Mouse (Mus musculus) embryonic facial prominence, embryonic 15.5 days (tissue): ENCODE measurements around the gene Dll1. TPM values are rescaled to one million over a fixed set of nuclear protein-coding genes. Genes with fewer than 3 reads are reported as not detected.

Source experiments
- ATAC-seq: fragments of 200-750 bp; cut with Nextera tagmentation; 2 replicates; pipeline ENCODE4 v1.8.0; 2017; ENCODE audit warnings: low read depth, moderate TSS enrichment; ENCODE audit not compliant: insufficient number of reproducible peaks, low FRiP score, low TSS enrichment
- H3K27ac ChIP-seq: fragments of 300-500 bp; sonication (generic); replicated peaks from 2 replicates; pipeline ENCODE4 v1.5.1; 2015; ENCODE audit warnings: mild to moderate bottlenecking, inconsistent platforms
- H3K27me3 ChIP-seq: fragments of 300-500 bp; sonication (generic); 2 replicates; pipeline ENCODE4 v1.6.1; 2015; ENCODE audit warnings: inconsistent platforms
- H3K36me3 ChIP-seq: fragments of 300-500 bp; sonication (generic); 2 replicates; pipeline ENCODE4 v1.6.1; 2015; ENCODE audit warnings: mild to moderate bottlenecking, inconsistent platforms
- H3K4me1 ChIP-seq: fragments of 300-500 bp; sonication (generic); 2 replicates; pipeline ENCODE4 v1.6.1; 2015; ENCODE audit warnings: inconsistent platforms
- H3K4me2 ChIP-seq: fragments of 300-500 bp; sonication (generic); replicated peaks from 2 replicates; pipeline ENCODE4 v1.6.1; 2015; ENCODE audit warnings: mild to moderate bottlenecking, inconsistent platforms
- H3K4me3 ChIP-seq: fragments of 300-500 bp; sonication (generic); replicated peaks from 2 replicates; pipeline ENCODE4 v1.5.1; 2015; ENCODE audit warnings: mild to moderate bottlenecking, inconsistent platforms
- H3K9ac ChIP-seq: fragments of 300-500 bp; sonication (generic); 2 replicates; pipeline ENCODE4 v1.6.1; 2015; ENCODE audit warnings: inconsistent platforms
- H3K9me3 ChIP-seq: fragments of 300-500 bp; sonication (generic); replicated peaks from 2 replicates; pipeline ENCODE4 v1.6.1; 2016; ENCODE audit warnings: inconsistent platforms
- WGBS: fragments of 180-500 bp; shearing (Covaris S2); methylation state at CpG from one replicate; pipeline ENCODE4 v1.1.7; 2015; 5-methylcytosine and 5-hydroxymethylcytosine counted together
- polyA plus RNA-seq: library from polyadenylated mRNA; unstranded; fragments of >200 nt; fragmentation: Nextera tagmentation; extraction: Ambion mirVana; gene quantifications from 2 replicates; pipeline ENCODE4 v1.2.1, GENCODE M21; 2015

Dll1 gene
- polyA plus RNA-seq, 1 experiment from 2014 or later = 10.3 TPM

DNA sequence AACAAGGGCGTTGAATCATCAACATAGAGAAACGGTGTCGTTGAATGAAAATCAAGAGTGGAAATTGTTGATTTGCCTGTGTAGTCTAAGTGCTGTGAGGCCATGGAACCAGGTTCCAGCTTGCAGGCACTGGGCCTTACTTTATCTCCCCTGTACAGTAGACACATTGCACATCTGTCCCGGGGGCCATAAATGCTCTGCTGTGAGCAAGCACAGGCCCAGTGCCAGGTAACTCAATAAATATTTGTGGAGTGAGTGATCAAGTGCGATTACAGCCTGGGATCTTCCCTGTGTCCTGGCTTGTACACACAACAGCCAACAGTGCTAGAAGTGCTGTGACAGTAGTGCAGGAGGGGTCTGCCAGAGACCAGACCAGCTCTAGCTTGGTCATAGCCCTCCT is 20.1 kb downstream of the Dll1 start:
- no peak for ATAC-seq
- Histone ChIP-seq H3K9me3 (no peaks in the 10 kb centered on the region), H3K4me3 (no peak overlapping the region), H3K4me1 (no peaks in the 10 kb centered on the region), H3K36me3 (no peaks in the 10 kb centered on the region), H3K27me3 (no peaks in the 10 kb centered on the region), H3K27ac (no peak overlapping the region), H3K4me2 (no peak overlapping the region), H3K9ac (no peak overlapping the region)
- 80% methylated on average over 5 of the region's 5 CpGs for WGBS

DNA sequence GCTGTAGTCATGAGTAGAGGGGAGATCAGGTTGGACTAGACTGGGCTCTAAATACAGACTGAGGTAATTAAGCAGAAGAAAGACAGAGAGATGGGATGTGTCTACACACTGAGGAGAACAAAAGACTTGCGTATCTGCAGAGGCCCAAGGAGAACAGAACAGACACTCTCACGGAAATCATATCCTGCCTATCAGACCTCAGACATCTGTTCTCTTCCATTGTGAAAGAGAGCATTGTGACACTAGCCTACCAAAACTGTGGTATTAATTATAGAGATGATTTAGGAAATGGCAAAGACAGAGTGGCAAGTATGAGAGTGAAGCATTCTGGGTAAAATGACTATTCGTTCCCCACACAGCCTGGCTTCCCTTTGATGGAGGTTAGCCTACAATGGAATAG is 21.6 kb downstream of the Dll1 start:
- H3K9ac ChIP-seq = no peak overlapping the region
- no peak for ATAC-seq
- no peaks in the 10 kb centered on the region for H3K27me3 ChIP-seq
- no peaks in the 10 kb centered on the region for H3K4me1 ChIP-seq
- H3K27ac ChIP-seq = no peak overlapping the region
- H3K4me3 ChIP-seq = no peak overlapping the region
- H3K36me3 ChIP-seq = no peaks in the 10 kb centered on the region
- WGBS = 88% methylated on average over 3 of the region's 3 CpGs
- H3K4me2 ChIP-seq = no peak overlapping the region
- no peaks in the 10 kb centered on the region for H3K9me3 ChIP-seq

DNA sequence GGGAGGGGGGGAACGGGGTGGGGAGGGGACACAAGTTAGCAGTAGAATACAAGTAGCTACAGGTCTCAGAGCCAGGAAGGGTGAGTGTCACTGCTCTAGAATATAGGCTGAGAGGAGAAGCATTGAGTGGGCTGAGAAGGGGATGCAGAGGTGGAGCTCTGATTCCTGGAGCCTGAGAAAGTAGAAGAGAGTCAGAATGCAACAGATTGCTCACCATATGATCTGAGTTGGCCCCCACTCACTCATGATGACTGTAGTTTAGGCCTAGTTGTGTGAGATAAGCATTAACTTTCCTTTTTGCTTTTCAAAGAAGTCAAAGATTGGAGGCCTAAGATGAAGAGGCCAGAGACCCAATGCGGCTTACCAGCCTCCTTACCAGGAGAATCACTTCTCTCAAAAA is 22.7 kb downstream of the Dll1 start:
- H3K27ac ChIP-seq = no peak overlapping the region
- 82% methylated on average over 2 of the region's 2 CpGs for WGBS
- H3K4me1 ChIP-seq = no peaks in the 10 kb centered on the region
- H3K9ac ChIP-seq = no peak overlapping the region
- H3K9me3 ChIP-seq = no peaks in the 10 kb centered on the region
- no peaks in the 10 kb centered on the region for H3K36me3 ChIP-seq
- no peak for ATAC-seq
- H3K4me2 ChIP-seq = no peak overlapping the region
- no peak overlapping the region for H3K4me3 ChIP-seq
- H3K27me3 ChIP-seq = no peaks in the 10 kb centered on the region

DNA sequence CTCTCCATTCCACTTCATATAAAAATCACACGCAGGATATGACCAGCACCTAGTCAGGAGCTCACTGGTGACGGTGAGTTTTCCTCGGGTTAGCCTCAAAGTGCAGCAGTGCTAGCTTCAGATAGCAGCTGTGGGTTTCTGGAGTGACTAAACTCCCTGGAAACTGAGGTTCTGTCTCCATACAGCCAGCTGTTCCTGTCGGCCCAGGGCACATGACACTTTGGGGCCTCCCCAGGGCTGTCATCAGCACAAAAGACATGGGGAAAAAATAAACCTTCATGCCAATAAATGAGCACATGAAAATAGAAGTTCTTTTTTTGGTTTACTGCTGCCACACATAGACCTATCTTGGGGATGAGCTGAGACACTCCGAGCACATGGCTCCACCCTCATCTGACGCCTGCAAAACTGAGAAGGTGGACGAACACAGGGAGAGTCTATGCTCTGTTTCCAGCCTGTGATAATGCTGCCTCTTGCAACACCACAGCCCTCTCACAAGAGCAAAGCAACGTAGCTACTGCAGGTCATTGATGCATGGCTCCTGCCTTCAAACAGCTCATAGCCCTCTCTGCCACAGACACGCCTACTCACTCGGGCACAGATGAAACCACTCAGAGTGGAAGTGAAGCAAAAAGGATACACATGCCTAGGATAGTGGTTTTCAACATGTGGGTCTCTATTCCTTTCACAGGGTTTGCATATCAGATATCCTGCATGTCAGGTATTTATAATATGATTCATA is 23.6 kb downstream of the Dll1 start:
- Histone ChIP-seq H3K9me3 (no peaks in the 10 kb centered on the region), H3K4me3 (no peak overlapping the region), H3K36me3 (no peaks in the 10 kb centered on the region), H3K27ac (no peak overlapping the region), H3K4me1 (no peaks in the 10 kb centered on the region), H3K4me2 (no peak overlapping the region; the same call in 1 of the 2 replicates), H3K9ac (no peak overlapping the region), H3K27me3 (no peaks in the 10 kb centered on the region)
- no peak for ATAC-seq
- WGBS = 44% methylated on average over 10 of the region's 10 CpGs

DNA sequence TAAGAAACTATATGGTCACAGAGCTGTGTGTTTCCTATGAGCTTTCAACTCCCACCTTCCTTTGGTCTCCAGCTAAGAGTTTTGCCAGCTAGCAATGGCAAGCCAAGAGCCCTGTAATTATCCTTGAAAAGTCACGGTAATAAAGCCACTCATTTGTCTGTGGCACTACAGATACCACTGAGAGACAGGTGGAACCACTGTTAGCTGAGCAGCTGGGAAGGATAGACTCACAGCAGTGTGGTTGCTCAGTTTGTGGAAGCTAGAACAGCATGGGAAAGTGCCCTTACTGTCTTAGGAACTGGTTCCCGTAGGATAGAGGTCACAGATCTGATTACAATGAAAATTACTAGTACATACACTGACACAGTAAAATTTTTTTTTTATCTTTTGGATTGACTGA is 26.5 kb downstream of the Dll1 start:
- Histone ChIP-seq H3K27ac (no peak overlapping the region), H3K4me2 (no peak overlapping the region), H3K4me3 (no peak overlapping the region), H3K4me1 (no peaks in the 10 kb centered on the region), H3K9me3 (no peaks in the 10 kb centered on the region), H3K27me3 (no peaks in the 10 kb centered on the region), H3K36me3 (no peaks in the 10 kb centered on the region), H3K9ac (no peak overlapping the region)
- 56% methylated on average over 2 of the region's 2 CpGs for WGBS
- ATAC-seq = no peak

DNA sequence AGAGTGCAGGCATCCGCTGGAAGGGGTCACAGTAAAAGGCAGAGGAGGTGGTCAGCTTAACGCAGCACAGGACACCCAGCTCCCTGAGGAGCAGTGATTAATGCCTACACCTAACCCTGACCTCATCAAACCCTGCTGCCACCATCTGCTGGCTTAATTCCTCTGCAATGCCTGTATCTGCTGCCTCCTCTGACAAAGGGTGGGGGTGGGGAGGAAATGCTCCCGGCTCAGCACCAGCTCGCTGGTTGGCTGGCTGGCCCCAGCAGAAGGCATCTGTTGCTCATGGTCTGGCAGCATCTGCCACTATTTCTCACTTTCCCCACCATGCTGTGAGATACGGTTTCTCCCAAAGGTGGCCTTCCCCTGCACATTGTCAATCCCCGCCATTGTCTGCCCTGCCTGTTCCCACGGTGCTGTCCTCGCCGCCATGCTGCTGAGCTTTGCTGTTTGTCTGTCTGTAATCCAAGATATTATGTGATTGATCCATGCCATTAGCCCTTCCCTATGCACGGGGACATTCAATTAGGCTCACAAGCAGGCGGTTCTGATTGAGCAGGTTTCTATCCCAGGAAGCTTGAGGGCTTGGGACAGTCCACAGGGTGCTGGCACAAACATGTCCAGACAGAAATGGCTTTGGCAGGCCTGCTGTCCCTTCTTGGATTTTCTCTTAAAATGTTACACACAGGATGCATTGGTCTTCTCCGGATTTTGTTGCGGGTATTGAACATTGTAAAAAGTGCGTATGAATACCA is 33.4 kb downstream of the Dll1 start:
- Histone ChIP-seq H3K36me3 (no peaks in the 10 kb centered on the region), H3K4me3 (no peak overlapping the region), H3K9ac (no peak overlapping the region), H3K9me3 (no peaks in the 10 kb centered on the region), H3K4me1 (0 out of 2 replicates have a peak, but pooled peaks cover 5% of the 10 kb centered on the region), H3K27ac (no peak overlapping the region), H3K27me3 (no peaks in the 10 kb centered on the region), H3K4me2 (0 out of 2 replicates have a peak overlapping the region, but pooled peaks have one; percentile 4)
- 27% methylated on average over 14 of the region's 14 CpGs for WGBS
- ATAC-seq = no peak

DNA sequence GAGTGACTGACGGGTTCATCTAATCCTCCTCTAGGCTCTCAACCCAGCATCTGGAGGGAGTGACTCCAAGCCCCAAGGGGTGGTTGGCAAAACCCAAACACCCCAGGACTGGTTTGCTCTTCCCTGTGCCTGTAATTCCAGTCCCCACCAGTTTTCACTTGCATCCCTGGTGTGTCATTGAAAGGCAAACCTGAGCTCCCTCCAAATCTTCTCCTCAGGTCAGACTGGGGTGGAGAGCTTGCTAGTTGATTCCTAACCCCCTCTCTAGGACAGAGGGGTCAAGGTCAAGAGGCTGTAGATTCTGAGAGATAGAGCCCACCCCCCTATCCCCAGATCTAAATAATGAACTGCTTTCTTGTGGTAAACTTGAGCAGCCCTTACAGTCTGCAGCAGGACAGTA is 38.8 kb downstream of the Dll1 start:
- H3K4me3 ChIP-seq = no peak overlapping the region
- no peaks in the 10 kb centered on the region for H3K36me3 ChIP-seq
- ATAC-seq = no peak
- H3K4me1 ChIP-seq = 0 out of 2 replicates have a peak, but pooled peaks cover under 1% of the 10 kb centered on the region
- H3K4me2 ChIP-seq = no peak overlapping the region
- no peak overlapping the region for H3K9ac ChIP-seq
- no peaks in the 10 kb centered on the region for H3K9me3 ChIP-seq
- no peaks in the 10 kb centered on the region for H3K27me3 ChIP-seq
- 78% methylated on average over 1 of the region's 1 CpGs for WGBS
- H3K27ac ChIP-seq = no peak overlapping the region

DNA sequence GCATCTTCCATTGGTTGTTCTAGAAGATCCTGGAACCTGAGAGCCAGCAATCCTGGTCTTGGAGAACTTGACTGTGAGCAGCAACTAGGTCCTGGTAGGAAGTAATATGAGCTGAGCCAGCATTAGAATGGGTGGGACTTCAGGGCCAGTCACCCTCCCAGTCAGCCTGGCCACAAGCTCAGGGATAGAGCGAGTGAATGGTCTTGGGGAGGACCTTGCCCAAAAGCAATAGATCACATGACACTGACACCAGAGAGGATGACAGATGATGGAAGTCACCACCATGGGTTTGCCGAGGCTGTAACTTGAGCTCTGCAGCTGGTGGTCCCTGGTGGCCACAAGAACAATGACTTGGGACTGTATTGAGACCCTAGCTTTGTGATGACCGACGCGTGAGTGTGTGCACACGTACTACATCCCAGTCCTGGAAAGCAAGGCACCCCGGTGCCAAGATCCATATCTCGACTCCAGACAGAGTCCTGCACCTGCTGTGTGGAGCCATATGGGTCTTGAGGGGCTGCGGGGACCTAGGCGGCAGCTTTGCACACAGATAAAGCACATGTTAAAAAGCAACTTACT is 46.8 kb downstream of the Dll1 start:
- H3K27me3 ChIP-seq = no peaks in the 10 kb centered on the region
- no peaks in the 10 kb centered on the region for H3K36me3 ChIP-seq
- H3K4me1 ChIP-seq = no peaks in the 10 kb centered on the region
- no peak overlapping the region for H3K4me2 ChIP-seq
- H3K27ac ChIP-seq = no peak overlapping the region
- H3K9me3 ChIP-seq = no peaks in the 10 kb centered on the region
- no peak overlapping the region for H3K4me3 ChIP-seq
- 68% methylated on average over 10 of the region's 10 CpGs for WGBS
- ATAC-seq = peak; percentile 62; the same call in 1 of the 2 replicates
- no peak overlapping the region for H3K9ac ChIP-seq

DNA sequence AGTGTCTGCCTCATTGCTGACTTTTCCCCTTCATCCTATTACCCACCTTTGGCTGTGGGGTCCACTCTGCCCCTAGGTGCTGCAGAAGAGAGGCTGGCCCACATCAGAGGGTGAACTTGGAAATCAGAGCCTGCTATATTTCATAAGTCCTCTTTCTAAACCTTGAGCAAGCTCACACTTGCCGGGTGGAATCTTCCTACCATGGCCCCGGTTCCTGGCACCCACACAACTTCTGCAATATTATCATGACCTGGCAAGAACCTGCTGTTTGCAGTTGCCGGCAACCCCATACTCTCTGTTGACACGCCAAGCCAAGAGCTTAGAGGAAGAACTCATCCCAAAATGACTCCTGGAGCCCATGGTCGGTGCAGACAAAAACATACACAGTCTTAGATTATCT is 49.6 kb downstream of the Dll1 start:
- Histone ChIP-seq H3K4me1 (no peaks in the 10 kb centered on the region; the same call in 1 of the 2 replicates), H3K27me3 (no peaks in the 10 kb centered on the region), H3K27ac (no peak overlapping the region), H3K9ac (no peak overlapping the region), H3K9me3 (no peaks in the 10 kb centered on the region), H3K4me3 (no peak overlapping the region), H3K36me3 (no peaks in the 10 kb centered on the region), H3K4me2 (no peak overlapping the region)
- 65% methylated on average over 5 of the region's 5 CpGs for WGBS
- no peak for ATAC-seq

DNA sequence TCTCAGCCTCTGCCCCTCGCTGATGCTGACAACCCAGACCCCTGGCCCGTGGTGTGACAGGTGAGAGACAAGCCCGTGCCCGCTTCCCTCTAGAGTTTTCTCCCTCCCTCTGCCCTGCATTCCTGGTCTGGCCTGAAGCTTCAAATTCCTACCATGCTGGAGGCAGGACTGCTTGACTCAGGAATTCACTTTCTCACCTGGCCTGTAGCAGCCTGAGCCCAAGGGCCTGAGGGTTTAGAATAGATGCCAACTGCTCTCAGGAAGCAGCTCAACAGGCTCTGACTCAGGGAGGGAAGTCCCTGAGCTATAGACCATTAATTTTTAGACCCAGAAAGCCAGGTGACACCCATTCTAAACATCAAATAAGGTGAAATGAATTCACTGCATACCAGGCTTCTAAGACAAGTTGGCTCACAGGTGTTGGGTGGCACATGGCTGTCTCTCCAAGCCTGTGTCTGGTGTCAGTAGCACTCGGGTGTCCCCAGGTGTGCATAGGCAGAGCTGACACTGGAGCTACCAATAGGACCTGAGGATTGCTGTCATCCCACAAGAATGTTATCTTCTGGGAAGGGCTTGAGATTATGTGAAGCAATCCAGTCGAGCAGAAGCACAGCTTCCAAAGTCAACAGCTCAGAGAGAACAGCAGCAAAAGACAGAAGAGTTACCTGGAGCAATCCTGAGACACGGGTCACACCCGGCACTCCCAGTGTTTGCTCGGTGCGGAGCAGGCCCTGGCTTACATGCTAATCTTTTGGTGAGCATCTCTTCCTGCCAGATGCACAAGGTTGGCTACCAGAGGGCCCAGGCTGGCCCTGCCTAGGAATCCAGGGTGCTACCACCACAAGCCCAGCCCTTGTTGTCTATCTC is 50.5 kb downstream of the Dll1 start:
- no peak overlapping the region; the same call in 1 of the 2 replicates for H3K27ac ChIP-seq

More for the DNA sequence above, 50.5 kb downstream of the Dll1 start:
- ATAC-seq = peak; percentile 8; the same call in 1 of the 2 replicates
- Histone ChIP-seq H3K4me1 (no peaks in the 10 kb centered on the region; the same call in 1 of the 2 replicates), H3K9me3 (no peaks in the 10 kb centered on the region), H3K27me3 (no peaks in the 10 kb centered on the region), H3K36me3 (no peaks in the 10 kb centered on the region), H3K4me2 (no peak overlapping the region), H3K9ac (no peak overlapping the region), H3K4me3 (no peak overlapping the region)
- WGBS = 53% methylated on average over 10 of the region's 10 CpGs
